Mouse (Mus musculus) CH12.LX (cell line): ENCODE measurements around the gene Bad. TPM values are rescaled to one million over a fixed set of nuclear protein-coding genes. Genes with fewer than 3 reads are reported as not detected.

Experiments
- DNase-seq: peaks from one replicate; pipeline ENCODE4 v3.0.0-alpha.2; 2013; ENCODE audit errors: extremely low read depth
- H3K27ac ChIP-seq: 2 replicates; pipeline ENCODE4 v1.5.1; 2012; ENCODE audit warnings: low read depth, mild to moderate bottlenecking, control low read depth, moderate library complexity; ENCODE audit not compliant: insufficient read depth
- H3K27me3 ChIP-seq: replicated peaks from 2 replicates; pipeline ENCODE3; 2012; ENCODE audit warnings: inconsistent platforms
- H3K36me3 ChIP-seq, 2 experiments: replicated peaks in 1 of 2; 2 replicates each; pipeline versions ENCODE3 to v1.6.1; 2012; ENCODE audit warnings: inconsistent platforms in 1 of 2, low read length in 1 of 2, mild to moderate bottlenecking in 1 of 2, mixed read lengths in 1 of 2, moderate library complexity in 1 of 2; ENCODE audit not compliant: control insufficient read depth in 1 of 2, insufficient read depth in 1 of 2
- H3K4me1 ChIP-seq, 2 experiments: 2 replicates each; pipeline ENCODE4 v1.6.1; 2012; ENCODE audit warnings: inconsistent platforms in 1 of 2, moderate library complexity in 1 of 2; ENCODE audit not compliant: insufficient read depth in 2 of 2, control insufficient read depth in 1 of 2
- H3K4me2 ChIP-seq: 2 replicates; pipeline ENCODE4 v1.6.1; 2012; ENCODE audit warnings: low read depth, mild to moderate bottlenecking, control low read depth; ENCODE audit not compliant: poor library complexity, insufficient read depth, severe bottlenecking
- H3K4me3 ChIP-seq, 3 experiments: fragments of 150-350 bp in 1 of 3; sonication (generic) in 1 of 3; replicated peaks in 1 of 3; 2 replicates each; pipeline versions ENCODE3 to v1.5.1; 2011 to 2012; ENCODE audit warnings: low read depth in 2 of 3, low read length in 2 of 3, mild to moderate bottlenecking in 2 of 3, moderate library complexity in 2 of 3, control low read depth in 1 of 3, improper control_type of control experiment in 1 of 3, inconsistent platforms in 1 of 3, mixed read lengths in 1 of 3; ENCODE audit not compliant: poor library complexity in 1 of 3
- H3K79me2 ChIP-seq: replicated peaks from 2 replicates; pipeline ENCODE4 v1.6.1; 2012; ENCODE audit warnings: mild to moderate bottlenecking, moderate library complexity; ENCODE audit not compliant: control insufficient read depth, poor library complexity, insufficient read depth, severe bottlenecking; ENCODE audit errors: extremely low read depth
- H3K9ac ChIP-seq: 2 replicates; pipeline ENCODE4 v1.6.1; 2012; ENCODE audit warnings: low read depth, mild to moderate bottlenecking, control low read depth, moderate library complexity; ENCODE audit not compliant: insufficient read depth
- H3K9me3 ChIP-seq: replicated peaks from 2 replicates; pipeline ENCODE3; 2012; ENCODE audit warnings: low read length, inconsistent platforms, mixed read lengths
- BHLHE40 ChIP-seq: IDR thresholded peaks from 2 replicates; pipeline ENCODE4 v1.6.1; 2011; ENCODE audit warnings: mild to moderate bottlenecking, low read depth, low read length, improper control_type of control experiment
- CHD2 ChIP-seq: IDR thresholded peaks from 2 replicates; pipeline ENCODE4 v1.6.1; 2011; ENCODE audit warnings: low read length, improper control_type of control experiment
- CTCF ChIP-seq, 2 experiments: IDR thresholded peaks in 1 of 2; conservative IDR thresholded peaks in 1 of 2; 2 replicates each; pipeline ENCODE4 v1.5.1; 2011 to 2012; ENCODE audit warnings: low read depth in 2 of 2, low read length in 2 of 2, improper control_type of control experiment in 1 of 2, inconsistent platforms in 1 of 2, mild to moderate bottlenecking in 1 of 2, moderate library complexity in 1 of 2
- ELF1 ChIP-seq: IDR thresholded peaks from 2 replicates; pipeline ENCODE4 v1.6.1; 2014; ENCODE audit warnings: low read depth, mild to moderate bottlenecking, inconsistent platforms, low read length, improper control_type of control experiment
- EP300 ChIP-seq: IDR thresholded peaks from 2 replicates; pipeline ENCODE4 v1.6.1; 2011; ENCODE audit warnings: low read length, improper control_type of control experiment
- ETS1 ChIP-seq: conservative IDR thresholded peaks from 2 replicates; pipeline ENCODE4 v1.6.1; 2012; ENCODE audit warnings: low read depth, mild to moderate bottlenecking, inconsistent platforms, low read length, improper control_type of control experiment, moderate library complexity
- GABPA ChIP-seq: IDR thresholded peaks from 2 replicates; pipeline ENCODE4 v1.6.1; 2012; ENCODE audit warnings: low read depth, low read length, improper control_type of control experiment, inconsistent platforms; ENCODE audit not compliant: insufficient replicate concordance
- HCFC1 ChIP-seq: IDR thresholded peaks from 2 replicates; pipeline ENCODE4 v1.6.1; 2012; ENCODE audit warnings: low read depth, mild to moderate bottlenecking, inconsistent platforms, low read length, improper control_type of control experiment
- IRF4 ChIP-seq: IDR thresholded peaks from 2 replicates; pipeline ENCODE4 v1.6.1; 2014; ENCODE audit warnings: low read depth, mild to moderate bottlenecking, inconsistent platforms, low read length, improper control_type of control experiment
- JUND ChIP-seq: conservative IDR thresholded peaks from 2 replicates; pipeline ENCODE4 v1.6.1; 2011; ENCODE audit warnings: low read depth, low read length, improper control_type of control experiment
- KAT2A ChIP-seq: IDR thresholded peaks from 2 replicates; pipeline ENCODE4 v1.6.1; 2012; ENCODE audit warnings: low read length, improper control_type of control experiment, inconsistent platforms; ENCODE audit not compliant: insufficient replicate concordance
- MAFK ChIP-seq: IDR thresholded peaks from 2 replicates; pipeline ENCODE4 v1.6.1; 2011; ENCODE audit warnings: low read length, improper control_type of control experiment; ENCODE audit not compliant: insufficient replicate concordance
- MAX ChIP-seq: IDR thresholded peaks from 2 replicates; pipeline ENCODE4 v1.6.1; 2011; ENCODE audit warnings: low read length, improper control_type of control experiment
- MAZ ChIP-seq: IDR thresholded peaks from 2 replicates; pipeline ENCODE4 v1.6.1; 2012; ENCODE audit warnings: low read depth, mild to moderate bottlenecking, inconsistent platforms, low read length, improper control_type of control experiment, moderate library complexity
- MEF2A ChIP-seq: IDR thresholded peaks from 2 replicates; pipeline ENCODE4 v1.6.1; 2014; ENCODE audit warnings: low read depth, mild to moderate bottlenecking, inconsistent platforms, low read length, improper control_type of control experiment, borderline replicate concordance
- MXI1 ChIP-seq: IDR thresholded peaks from 2 replicates; pipeline ENCODE4 v1.6.1; 2011; ENCODE audit warnings: mild to moderate bottlenecking, low read depth, low read length, improper control_type of control experiment
- MYC ChIP-seq: IDR thresholded peaks from 2 replicates; pipeline ENCODE4 v1.6.1; 2011; ENCODE audit warnings: low read depth, mild to moderate bottlenecking, improper control_type of control experiment, low read length
- NELFE ChIP-seq: IDR thresholded peaks from 2 replicates; pipeline ENCODE4 v1.6.1; 2011; ENCODE audit warnings: low read depth, low read length, improper control_type of control experiment
- NRF1 ChIP-seq: IDR thresholded peaks from 2 replicates; pipeline ENCODE4 v1.6.1; 2014; ENCODE audit warnings: low read depth, mild to moderate bottlenecking, inconsistent platforms, low read length, improper control_type of control experiment, moderate library complexity
- PAX5 ChIP-seq: IDR thresholded peaks from 2 replicates; pipeline ENCODE4 v1.6.1; 2012; ENCODE audit warnings: low read length, inconsistent platforms, mixed read lengths
- POLR2A ChIP-seq: IDR thresholded peaks from 2 replicates; pipeline ENCODE4 v1.6.1; 2011; ENCODE audit warnings: low read depth, mild to moderate bottlenecking, improper control_type of control experiment, low read length
- POLR2AphosphoS2 ChIP-seq: IDR thresholded peaks from 2 replicates; pipeline ENCODE4 v1.6.1; 2011; ENCODE audit warnings: low read depth, low read length, improper control_type of control experiment
- RAD21 ChIP-seq: IDR thresholded peaks from 2 replicates; pipeline ENCODE4 v1.6.1; 2011; ENCODE audit warnings: low read depth, mild to moderate bottlenecking, low read length, improper control_type of control experiment, moderate library complexity
- RCOR1 ChIP-seq: conservative IDR thresholded peaks from 2 replicates; pipeline ENCODE4 v1.6.1; 2012; ENCODE audit warnings: low read depth, mild to moderate bottlenecking, inconsistent platforms, low read length, improper control_type of control experiment
- SIN3A ChIP-seq: IDR thresholded peaks from 2 replicates; pipeline ENCODE4 v1.6.1; 2012; ENCODE audit warnings: low read length, improper control_type of control experiment, inconsistent platforms
- SMC3 ChIP-seq: IDR thresholded peaks from 2 replicates; pipeline ENCODE4 v1.6.1; 2011; ENCODE audit warnings: low read depth, low read length, improper control_type of control experiment
- TCF12 ChIP-seq: IDR thresholded peaks from 2 replicates; pipeline ENCODE4 v1.6.1; 2014; ENCODE audit warnings: low read depth, mild to moderate bottlenecking, inconsistent platforms, low read length, improper control_type of control experiment
- ZC3H11A ChIP-seq: IDR thresholded peaks from 2 replicates; pipeline ENCODE4 v1.6.1; 2012; ENCODE audit warnings: low read depth, mild to moderate bottlenecking, inconsistent platforms, low read length, improper control_type of control experiment
- ZMIZ1 ChIP-seq: IDR thresholded peaks from 2 replicates; pipeline ENCODE4 v1.6.1; 2012; ENCODE audit warnings: low read depth, mild to moderate bottlenecking, inconsistent platforms, low read length, improper control_type of control experiment
- ZNF384 ChIP-seq: IDR thresholded peaks from 2 replicates; pipeline ENCODE4 v1.6.1; 2012; ENCODE audit warnings: low read depth, low read length, improper control_type of control experiment, inconsistent platforms
- dilution Hi-C: fragments of 300-500 bp; cut with MboI; formaldehyde crosslinking; loops from 2 replicates; pipeline ENCODE4 v1.14.3; 2020; ENCODE audit warnings: low sequenced_read_pairs; ENCODE audit not compliant: extremely low pct_unique_long_range_greater_than_20kb, extremely low pct_ligation_motif_present
- in situ Hi-C: fragments of 300-500 bp; cut with MboI; formaldehyde crosslinking; loops from 3 replicates; pipeline ENCODE4 v1.14.3; 2019; ENCODE audit warnings: low sequenced_read_pairs, low pct_ligation_motif_present, low pct_unique_long_range_greater_than_20kb, mixed read lengths
- polyA plus RNA-seq: library from polyadenylated mRNA; unstranded; fragments of >175 nt; gene quantifications from 2 replicates; pipeline ENCODE4 v1.2.1, GENCODE M21; 2012; ENCODE audit warnings: low read depth; ENCODE audit not compliant: insufficient read length
- total RNA-seq, 2 experiments: library from RNA; depleted of rRNA; stranded (reverse); fragments of 300-350 nt in 1 of 2; fragments of >200 nt in 1 of 2; gene quantifications; 2 replicates each; pipeline ENCODE4 v1.2.3; 2012 to 2014

The Bad gene
- total and polyA plus RNA-seq, 3 experiments = 27.7 to 38.0 (median 33.3) TPM

DNA sequence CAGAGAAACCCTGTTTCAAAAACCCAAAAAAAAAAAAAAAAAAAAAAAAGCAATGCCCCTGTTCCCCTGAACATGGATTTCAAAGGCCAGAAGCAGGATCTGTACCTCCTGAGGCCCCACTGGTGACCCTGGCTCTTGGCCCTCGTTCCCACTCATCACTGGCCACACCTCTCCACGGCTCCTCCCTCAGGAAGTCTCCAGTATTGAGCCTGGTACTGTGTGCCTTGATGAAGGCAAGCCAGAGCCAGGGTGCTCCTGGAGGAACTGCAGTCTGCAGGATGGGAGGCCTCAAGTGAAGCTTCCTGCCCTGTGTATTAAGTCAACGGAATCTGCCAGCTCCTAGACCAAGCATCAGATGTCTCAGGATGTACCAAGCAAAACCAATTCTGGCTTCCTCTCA is 35.5 kb upstream of the Bad start:
- Histone ChIP-seq H3K27me3 (no peaks in the 10 kb centered on the region), H3K79me2 (peaks cover 21% of the 10 kb centered on the region), H3K4me1 (peaks cover 4 to 21% of the 10 kb centered on the region in 2 experiments; a peak in 3 of 4 replicates), H3K4me2 (no peak overlapping the region), H3K27ac (no peak overlapping the region), H3K36me3 (peaks cover 17 to 49% of the 10 kb centered on the region in 2 experiments), H3K9ac (no peak overlapping the region), H3K4me3 (no peak overlapping the region), H3K9me3 (no peaks in the 10 kb centered on the region)
- TF ChIP-seq MAZ = no peak
- no peak for TF ChIP-seq ELF1
- TF ChIP-seq NELFE = no peak
- TF ChIP-seq KAT2A = no peak
- no peak for TF ChIP-seq GABPA
- no peak for TF ChIP-seq ZC3H11A
- TF ChIP-seq BHLHE40 = no peak
- no peak for TF ChIP-seq POLR2AphosphoS2
- no peak for TF ChIP-seq CHD2
- TF ChIP-seq MYC = no peak
- TF ChIP-seq ZMIZ1 = no peak
- no peak for TF ChIP-seq ZNF384
- TF ChIP-seq HCFC1 = no peak
- TF ChIP-seq ETS1 = no peak
- TF ChIP-seq RAD21 = no peak
- TF ChIP-seq EP300 = no peak
- no peak for TF ChIP-seq SIN3A
- TF ChIP-seq SMC3 = no peak
- no peak for TF ChIP-seq JUND
- no peak for DNase-seq
- in situ Hi-C loops (no loop called here), dilution Hi-C loops (no loop called here)

DNA sequence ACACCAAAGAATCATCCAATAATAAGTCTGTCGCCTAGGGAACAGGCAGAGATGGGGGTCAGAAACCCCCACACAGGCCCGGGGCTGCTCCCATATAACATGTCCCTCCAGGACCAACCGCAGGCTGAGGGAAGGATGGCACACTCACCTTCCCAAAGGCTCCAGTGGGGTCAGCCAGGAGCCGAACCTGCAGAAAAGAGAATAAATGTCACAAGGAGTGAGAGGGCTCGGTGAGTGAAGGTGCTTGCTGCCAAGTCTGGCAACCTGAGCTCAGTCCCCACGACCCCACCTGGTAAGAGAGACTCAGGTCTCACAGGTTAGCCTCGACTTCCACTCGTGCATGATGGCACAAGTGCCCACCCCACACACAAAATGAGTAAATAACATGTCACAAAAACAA is 34.6 kb upstream of the Bad start:
- Histone ChIP-seq H3K9me3 (no peaks in the 10 kb centered on the region), H3K4me2 (no peak overlapping the region), H3K27ac (no peak overlapping the region), H3K4me3 (no peak overlapping the region), H3K79me2 (peaks cover 21% of the 10 kb centered on the region), H3K36me3 (peaks cover 26 to 56% of the 10 kb centered on the region in 2 experiments), H3K9ac (no peak overlapping the region), H3K27me3 (no peaks in the 10 kb centered on the region), H3K4me1 (peaks cover 10 to 29% of the 10 kb centered on the region in 2 experiments; a peak in 3 of 4 replicates)
- DNase-seq = no peak
- in situ Hi-C loops (no loop called here), dilution Hi-C loops (no loop called here)
- TF ChIP-seq POLR2AphosphoS2 (no peak), CTCF (conservative IDR thresholded peaks at IDR 0.05 in 1 of 2, IDR thresholded peaks at IDR 0.05 in 1 of 2; ENCODE audit: low read depth in 2 of 2, low read length in 2 of 2) (no peak), KAT2A (no peak), PAX5 (no peak), MAFK (no peak), CHD2 (no peak), RCOR1 (no peak), MAX (no peak), NRF1 (no peak), ETS1 (no peak), IRF4 (no peak), MAZ (no peak), MYC (no peak), TCF12 (no peak), MEF2A (no peak), BHLHE40 (no peak), POLR2A (no peak), MXI1 (no peak)
